Mouse (Mus musculus): Measurements from ENCODE around the gene Gm28729. TPM values are rescaled to one million over a fixed set of nuclear protein-coding genes. Genes with fewer than 3 reads are reported as not detected.
A peak's percentile ranks its signal among the peaks of the same experiment; 100 is the strongest.

The Gm28729 gene
- polyA plus RNA-seq, 1 experiment, result not detected

DNA sequence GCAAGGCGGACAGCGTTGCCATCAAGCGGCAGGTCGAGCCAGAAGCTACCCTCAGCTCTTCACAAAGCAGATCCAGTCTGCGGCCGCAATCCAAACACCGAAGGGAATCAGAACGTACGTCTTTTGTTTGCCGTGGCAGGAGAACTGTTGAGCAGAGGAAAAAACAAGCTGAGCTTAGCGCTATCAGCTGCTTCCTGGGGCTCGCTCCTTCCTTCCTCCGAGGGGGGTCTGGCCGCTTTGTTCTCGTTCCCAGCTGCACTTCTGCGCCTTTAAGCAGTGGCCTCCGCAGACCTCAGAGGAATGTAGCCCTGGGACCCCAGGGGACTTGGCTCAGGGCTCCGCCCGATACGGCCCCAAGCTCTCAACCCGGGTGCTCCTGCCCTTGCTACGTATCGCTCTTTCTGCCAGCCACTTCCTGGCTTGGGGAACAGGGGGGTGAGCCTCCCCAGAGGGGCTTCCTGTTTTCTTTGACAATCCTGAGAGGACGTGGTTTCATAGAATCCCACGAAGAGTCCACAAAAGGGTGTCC, 87.2 kb downstream of the Gm28729 start:
- WGBS, result 5% methylated on average over 25 of the region's 25 CpGs
- Histone ChIP-seq H3K27ac (ENCODE audit: insufficient read depth, low read depth, low read length) (peak overlapping the region; percentile 62), H3K4me3 (ENCODE audit: insufficient read depth, low read depth, low read length) (peak overlapping the region; percentile 49), H3K4me1 (ENCODE audit: control insufficient read depth, insufficient read depth, low read length) (peaks cover 19% of the 10 kb centered on the region)
- TF ChIP-seq POLR2A (IDR thresholded peaks at IDR 0.05; ENCODE audit: insufficient read depth, low read depth, low read length) (no peak), CTCF (IDR thresholded peaks at IDR 0.05; ENCODE audit: insufficient read depth, low read depth, low read length) (no peak)

DNA sequence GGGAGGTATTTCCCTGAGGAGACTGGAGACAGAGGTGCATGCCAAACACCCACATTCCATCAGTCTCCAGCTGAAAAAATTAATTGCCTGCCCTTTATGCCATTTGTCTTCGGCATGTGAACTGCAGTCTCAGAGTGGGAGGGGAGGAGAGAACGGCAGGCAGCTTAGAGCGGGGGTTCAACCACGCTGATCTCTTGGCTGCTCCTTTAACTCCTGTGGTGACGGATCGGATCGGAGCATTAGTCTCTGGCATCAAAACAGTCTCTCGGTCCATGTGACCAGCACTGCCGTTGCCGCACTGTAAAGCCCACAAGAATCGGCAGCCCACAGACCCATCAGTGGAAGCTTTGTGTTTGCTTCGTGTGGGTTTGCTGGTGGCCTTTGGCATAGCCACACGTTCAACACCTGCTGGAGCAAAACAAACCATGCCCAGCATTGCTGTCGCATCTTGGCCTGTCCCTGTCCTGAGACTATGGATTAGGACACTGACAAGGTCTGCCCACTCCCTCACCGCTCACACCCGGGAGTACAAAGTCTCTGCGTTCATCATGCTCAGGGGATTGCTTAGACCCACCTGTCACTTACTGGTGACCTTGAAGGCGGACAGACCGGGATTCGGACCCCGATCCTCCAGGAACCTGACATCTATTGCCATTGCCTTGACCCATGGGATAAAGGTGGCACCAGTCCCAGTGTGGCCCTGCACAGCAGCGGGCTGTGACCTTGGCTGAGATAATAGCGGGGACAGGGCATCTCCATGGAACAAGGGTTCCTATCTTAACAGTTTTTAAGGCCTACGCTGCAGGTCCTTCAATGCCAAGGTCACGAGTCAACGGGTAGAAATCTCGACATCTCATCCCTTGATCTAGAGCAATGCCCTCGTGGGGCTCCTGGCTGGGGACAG, 87.9 kb downstream of the Gm28729 start:
- H3K4me1 ChIP-seq (ENCODE audit: control insufficient read depth, insufficient read depth, low read length), result peaks cover 19% of the 10 kb centered on the region
- H3K27ac ChIP-seq (ENCODE audit: insufficient read depth, low read depth, low read length), result peak overlapping the region; percentile 62
- peak overlapping the region; percentile 49 for H3K4me3 ChIP-seq (ENCODE audit: insufficient read depth, low read depth, low read length)
- TF ChIP-seq POLR2A (IDR thresholded peaks at IDR 0.05; ENCODE audit: insufficient read depth, low read depth, low read length), result no peak
- peak; percentile 12; the same call in 1 of the 2 replicates for TF ChIP-seq CTCF (IDR thresholded peaks at IDR 0.05; ENCODE audit: insufficient read depth, low read depth, low read length)
- 20% methylated on average over 28 of the region's 28 CpGs for WGBS

Other genes with a start within 250 kb of the Gm28729 start
- not detected in 2 replicates for gene Atp1b3, start 160.8 kb downstream of the Gm28729 start, polyA plus RNA-seq (2012; ENCODE audit: insufficient read depth, insufficient read length, low replicate concordance, missing spikeins)
- gene Rnf7, start 46.6 kb downstream of the Gm28729 start, polyA plus RNA-seq (2012; ENCODE audit: insufficient read depth, insufficient read length, low replicate concordance, missing spikeins), result not detected in 2 replicates
- gene Rasa2, start 106.4 kb upstream of the Gm28729 start, polyA plus RNA-seq (2012; ENCODE audit: insufficient read depth, insufficient read length, low replicate concordance, missing spikeins), result not detected in 2 replicates
- gene Zbtb38, start 227.6 kb upstream of the Gm28729 start, polyA plus RNA-seq (2012; ENCODE audit: insufficient read depth, insufficient read length, low replicate concordance, missing spikeins), result 74.3 TPM in 1 of 2 replicates, not detected in the other

Measured in olfactory bulb, adult 2 months (tissue).